In genomic region chr6:13870919-13871624, GRCm38 (mm10) we compare ENCODE assay signal across 8 mouse cellular contexts. TPM values are rescaled to one million over a fixed set of nuclear protein-coding genes. Genes with fewer than 3 reads are reported as not detected.
DNase-seq lines count a peak whose midpoint lies in the region; ATAC-seq and TF ChIP-seq lines count a peak whose summit lies in the region.

Gene 2610001J05Rik (minus strand): TSS chr6:13871518.

- H3K4me1 ChIP-seq in ES-Bruce4 (ENCODE audit: control insufficient read depth, insufficient read depth, low read length), result no peaks in the 10 kb centered on the region
- peaks cover 10% of the 10 kb centered on the region; the same call in 1 of the 2 replicates for H3K4me1 ChIP-seq in forebrain, embryonic 13.5 days
- H3K4me1 ChIP-seq in liver, postnatal 0 days (ENCODE audit: insufficient read depth), result peaks cover 8% of the 10 kb centered on the region
- no peaks in the 10 kb centered on the region for H3K4me1 ChIP-seq in neural tube, embryonic 14.5 days (ENCODE audit: control insufficient read depth, insufficient read depth, low read length)

- peak within 1 kb of the TSS; percentile 88 for H3K4me3 ChIP-seq in ES-Bruce4 (ENCODE audit: low read depth, low read length)
- peak within 1 kb of the TSS; percentile 60 for H3K4me3 ChIP-seq in forebrain, embryonic 13.5 days
- peak within 1 kb of the TSS; percentile 78 for H3K4me3 ChIP-seq in liver, postnatal 0 days (ENCODE audit: low read depth, low read length)
- H3K4me3 ChIP-seq in neural tube, embryonic 14.5 days (ENCODE audit: low read depth, low read length), result peak within 1 kb of the TSS; percentile 54

- WGBS in forebrain, embryonic 13.5 days, result under 1% methylated on average over 19 of the region's 19 CpGs
- WGBS in large intestine, adult 2 months, result under 1% methylated on average over 19 of the region's 19 CpGs
- under 1% methylated on average over 19 of the region's 19 CpGs for WGBS in liver, postnatal 0 days (ENCODE audit: insufficient replicate concordance)
- WGBS in neural tube, embryonic 14.5 days, result 2% methylated on average over 19 of the region's 19 CpGs

- no peaks in the 10 kb centered on the region for H3K27me3 ChIP-seq in ES-Bruce4 (ENCODE audit: control insufficient read depth, insufficient read depth, low read length, poor library complexity, severe bottlenecking)
- H3K27me3 ChIP-seq in forebrain, embryonic 13.5 days, result no peaks in the 10 kb centered on the region
- no peaks in the 10 kb centered on the region for H3K27me3 ChIP-seq in liver, postnatal 0 days (ENCODE audit: insufficient read depth, low read length)
- no peaks in the 10 kb centered on the region for H3K27me3 ChIP-seq in neural tube, embryonic 14.5 days (ENCODE audit: control insufficient read depth, insufficient read depth, low read length)

- intact Hi-C loops in heart, postnatal 10 days (cut with DNase I), result loop anchor here (5.0 kb wide), 1 partner anchor 194 kb away; the partner anchor contains the start of gene Bmt2

- H3K9ac ChIP-seq in ES-Bruce4 (ENCODE audit: low read depth, poor library complexity, severe bottlenecking), result peak within 1 kb of the TSS; percentile 90
- H3K9ac ChIP-seq in forebrain, embryonic 13.5 days, result peak within 1 kb of the TSS; percentile 74
- H3K9ac ChIP-seq in liver, postnatal 0 days (replicated peaks), result peak within 1 kb of the TSS; percentile 76
- H3K9ac ChIP-seq in neural tube, embryonic 14.5 days (replicated peaks; ENCODE audit: low read depth, low read length), result peak within 1 kb of the TSS; percentile 59

- peak; percentile 81 for TF ChIP-seq POLR2A in ES-Bruce4 (IDR thresholded peaks at IDR 0.05; ENCODE audit: insufficient read depth, low read length)

- peak within 1 kb of the TSS; percentile 74 for H3K27ac ChIP-seq in ES-Bruce4 (ENCODE audit: insufficient read depth, low read length)
- H3K27ac ChIP-seq in forebrain, embryonic 13.5 days, result peak within 1 kb of the TSS; percentile 27; the same call in 1 of the 2 replicates
- H3K27ac ChIP-seq in liver, postnatal 0 days (ENCODE audit: low read depth), result peak within 1 kb of the TSS; percentile 93
- H3K27ac ChIP-seq in neural tube, embryonic 14.5 days (ENCODE audit: low read depth, low read length), result no peak within 1 kb of the TSS; the same call in 1 of the 2 replicates

- TF ChIP-seq EP300 in ES-Bruce4 (IDR thresholded peaks at IDR 0.05; ENCODE audit: insufficient read depth, low read depth, low read length), result no peak
- TF ChIP-seq EP300 in liver, postnatal 0 days (IDR thresholded peaks at IDR 0.05; ENCODE audit: low read depth), result peak; percentile 53; the same call in 1 of the 2 replicates

- no peak for TF ChIP-seq CTCF in ES-Bruce4 (IDR thresholded peaks at IDR 0.05; ENCODE audit: low read depth, low read length)
- no peak for TF ChIP-seq CTCF in liver, postnatal 0 days (IDR thresholded peaks at IDR 0.05; ENCODE audit: low read depth)

- H3K36me3 ChIP-seq in ES-Bruce4 (ENCODE audit: control insufficient read depth, insufficient read depth, low read length, poor library complexity, severe bottlenecking), result peaks cover 5% of the 10 kb centered on the region; the same call in 1 of the 2 replicates
- no peaks in the 10 kb centered on the region for H3K36me3 ChIP-seq in forebrain, embryonic 13.5 days (ENCODE audit: poor library complexity, severe bottlenecking)
- 0 out of 2 replicates have a peak, but pooled peaks cover 3% of the 10 kb centered on the region for H3K36me3 ChIP-seq in liver, postnatal 0 days (replicated peaks; ENCODE audit: insufficient read depth, low read length)
- H3K36me3 ChIP-seq in neural tube, embryonic 14.5 days (ENCODE audit: control insufficient read depth, insufficient read depth, low read length), result no peaks in the 10 kb centered on the region

- ATAC-seq in cerebellum, adult (ENCODE audit: insufficient number of reproducible peaks, low FRiP score, low TSS enrichment), result peak; percentile 100
- ATAC-seq in forebrain, embryonic 13.5 days, result peak; percentile 100
- ATAC-seq in liver, postnatal 0 days, result peak; percentile 100
- ATAC-seq in neural tube, embryonic 14.5 days (ENCODE audit: low read depth), result peak; percentile 100

- H3K4me2 ChIP-seq in forebrain, embryonic 13.5 days, result peak within 1 kb of the TSS; percentile 62
- H3K4me2 ChIP-seq in liver, postnatal 0 days (ENCODE audit: low read depth, low read length), result peak within 1 kb of the TSS; percentile 75
- H3K4me2 ChIP-seq in neural tube, embryonic 14.5 days (ENCODE audit: low read depth, low read length), result peak within 1 kb of the TSS; percentile 49

- no peaks in the 10 kb centered on the region for H3K9me3 ChIP-seq in ES-Bruce4 (replicated peaks; ENCODE audit: control insufficient read depth, insufficient read depth, low read length, poor library complexity, severe bottlenecking)
- no peaks in the 10 kb centered on the region for H3K9me3 ChIP-seq in forebrain, embryonic 13.5 days (replicated peaks)
- no peaks in the 10 kb centered on the region for H3K9me3 ChIP-seq in liver, postnatal 0 days (ENCODE audit: low read length)
- no peaks in the 10 kb centered on the region for H3K9me3 ChIP-seq in neural tube, embryonic 14.5 days (ENCODE audit: control insufficient read depth, low read length)

- peak; percentile 95 for DNase-seq in heart, postnatal 10 days
- peak; percentile 77 for DNase-seq in large intestine, adult 2 months (ENCODE audit: low read depth, low spot score)
- peak; percentile 90 for DNase-seq in liver, postnatal 0 days
- DNase-seq in testis, postnatal 10 days (ENCODE audit: low spot score), result peak; percentile 91

RNA-seq across cellular contexts. Expression of gene 2610001J05Rik, which starts in this region (rescaled TPM):
- 69.3 and 75.8 TPM in 2 replicates for polyA plus RNA-seq in ES-Bruce4 (2011; ENCODE audit: insufficient read depth, insufficient read length, low read depth, missing spikeins)
- polyA plus RNA-seq in forebrain, embryonic 13.5 days (2015; fragmentation: Nextera tagmentation; extraction: Ambion mirVana), result 98.9 and 101 TPM in 2 replicates
- 10 to 100 TPM; 47.5 to 51.9 TPM for total RNA-seq in heart, postnatal 10 days (2021)
- 26.4 and 37.2 TPM in 2 replicates for polyA plus RNA-seq in large intestine, adult 2 months (2012; rRNA removed)
- 39.2 and 42.4 TPM in 2 replicates for polyA plus RNA-seq in liver, postnatal 0 days (2015; fragmentation: Nextera tagmentation; extraction: Ambion mirVana)
- polyA plus RNA-seq in neural tube, embryonic 14.5 days (2014; fragmentation: Nextera tagmentation; extraction: Ambion mirVana), result 65.9 and 68.2 TPM in 2 replicates
